Mouse (Mus musculus) cortical plate, adult 2 months (tissue): ENCODE results near the gene Pik3ap1.

ENCODE experiments used
- CTCF ChIP-seq: fragments of 200-500 bp; IDR thresholded peaks from 2 replicates; pipeline ENCODE4 v1.5.1; 2011; ENCODE audit warnings: mild to moderate bottlenecking, control low read depth, low read length; ENCODE audit not compliant: insufficient read depth; ENCODE audit errors: extremely low read depth
- POLR2A ChIP-seq: fragments of 200-500 bp; IDR thresholded peaks from 2 replicates; pipeline ENCODE4 v1.6.1; 2011; ENCODE audit warnings: mild to moderate bottlenecking, low read length, control low read depth; ENCODE audit not compliant: insufficient read depth; ENCODE audit errors: extremely low read depth

- TF ChIP-seq CTCF, result no peak
- TF ChIP-seq POLR2A, result no peak
These were observed 142.9 kb downstream of the Pik3ap1 start for GRCm38 (mm10) chr19:41241997-41242396.
